Mouse (Mus musculus): ENCODE data around the gene Clcn1. TPM values are rescaled to one million over a fixed set of nuclear protein-coding genes. Genes with fewer than 3 reads are reported as not detected.

Clcn1 gene
- not detected for polyA plus RNA-seq (2017; shearing (Covaris generic))

- ATAC-seq = no peak
These were observed at the start of gene Clcn1 for GRCm38 (mm10) chr6:42286448-42286847. Gene Clcn1 (plus strand): TSS chr6:42286685.

DNA sequence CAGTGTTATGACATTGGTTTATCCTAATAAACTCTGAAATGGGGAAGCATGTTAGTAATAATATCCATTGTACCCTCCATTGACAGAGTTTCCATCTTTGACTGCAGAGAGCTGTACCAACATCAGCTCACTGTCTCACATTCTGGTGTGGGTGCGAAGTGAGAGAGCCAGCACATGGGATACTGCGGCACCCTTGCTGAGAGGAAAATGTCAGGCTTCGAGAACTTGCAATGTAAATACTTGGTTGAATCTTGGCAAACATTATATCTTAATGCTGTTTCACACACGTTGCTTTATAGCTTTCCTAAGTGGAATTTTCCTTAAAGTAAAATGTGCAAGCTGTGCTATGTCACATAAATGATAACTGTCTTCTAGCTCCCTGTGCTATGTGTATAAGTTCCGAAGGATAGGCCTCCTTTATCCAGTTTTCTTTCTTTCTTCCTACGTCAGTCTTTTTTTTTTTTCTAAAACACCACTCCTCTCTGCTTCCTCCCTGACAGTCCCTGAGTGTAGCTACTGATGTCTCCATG, 49.1 kb upstream of the Clcn1 start:
- ATAC-seq = no peak

DNA sequence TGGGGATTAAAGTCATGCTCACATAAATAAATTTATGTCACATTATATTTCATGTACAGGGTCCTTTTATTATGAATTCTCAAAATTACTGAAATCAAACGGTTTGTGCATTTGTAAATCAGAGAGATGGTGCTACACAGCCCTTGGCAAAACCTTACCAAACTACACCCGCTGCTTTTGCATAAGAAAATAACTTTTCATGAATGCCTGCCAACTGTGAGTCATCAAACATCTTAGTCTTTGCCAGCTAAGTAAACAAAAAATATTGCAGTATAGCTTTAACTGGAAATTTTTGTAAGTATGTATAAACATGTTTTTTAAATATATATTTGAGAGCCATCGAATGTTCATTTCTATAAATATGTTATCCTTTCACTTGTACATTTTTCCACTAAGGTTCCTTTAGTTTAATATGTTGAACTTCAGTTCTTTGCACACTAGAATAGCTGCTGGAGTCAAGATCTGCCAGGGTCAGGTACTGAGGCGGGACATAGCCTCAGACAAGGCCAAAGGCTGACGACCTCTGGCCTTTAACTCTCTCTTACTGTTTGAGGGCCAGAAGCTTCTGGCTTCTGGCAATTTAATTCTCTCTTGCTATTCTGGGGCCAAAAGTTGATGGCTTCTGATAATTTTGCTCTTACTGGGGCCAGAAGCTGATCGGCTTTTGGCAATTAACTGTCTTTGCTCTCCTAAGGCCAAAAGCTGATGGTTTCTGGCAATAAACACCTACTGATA, 45.0 kb upstream of the Clcn1 start:
- ATAC-seq = no peak

GRCm38 (mm10) chr6:42245711-42246353, 40.7 kb upstream of the Clcn1 start, which contains the start of gene Gstk1:
Gene Gstk1 (plus strand): TSS chr6:42245935.
- peak; percentile 100 for ATAC-seq

- ATAC-seq = no peak
These were observed 39.3 kb upstream of the Clcn1 start for GRCm38 (mm10) chr6:42247173-42247572.

DNA sequence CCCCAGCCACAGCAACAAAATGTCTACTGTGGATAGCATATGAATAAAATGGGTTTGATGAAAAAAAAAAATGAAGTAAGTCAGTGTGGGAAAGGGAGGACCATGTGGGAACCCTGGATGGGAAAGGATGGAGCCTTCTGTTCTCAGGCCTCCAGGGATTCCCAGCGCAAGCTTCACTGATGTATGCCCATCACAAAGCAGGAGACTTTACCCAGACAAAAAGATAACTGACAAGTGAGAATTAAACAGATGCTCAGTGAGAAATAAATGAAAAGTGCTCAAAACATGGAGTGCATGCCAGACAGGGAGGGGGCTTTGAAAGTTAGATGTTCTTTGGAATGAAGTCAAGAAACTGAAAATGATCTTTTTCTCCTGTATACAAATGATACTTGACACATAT, 38.5 kb upstream of the Clcn1 start:
- ATAC-seq = no peak

DNA sequence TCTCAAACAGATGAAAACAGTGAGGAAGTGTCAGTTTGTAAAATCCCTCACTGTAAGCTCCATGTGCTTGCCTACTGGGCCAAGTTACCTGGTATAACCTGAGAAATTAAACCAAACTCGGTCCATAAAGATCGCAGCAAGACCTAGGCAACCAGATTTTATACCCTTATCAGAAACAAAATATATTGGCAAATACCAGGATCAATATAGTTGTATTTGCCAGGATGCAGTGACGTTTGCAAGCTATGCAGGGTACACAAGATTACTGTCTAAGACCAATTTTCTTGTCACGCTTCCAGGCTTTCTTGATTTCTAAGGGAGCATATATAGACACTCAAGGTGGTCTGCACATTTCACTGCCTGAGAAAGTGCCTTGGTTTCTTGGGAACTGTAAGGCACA, 34.7 kb upstream of the Clcn1 start:
- ATAC-seq = no peak

DNA sequence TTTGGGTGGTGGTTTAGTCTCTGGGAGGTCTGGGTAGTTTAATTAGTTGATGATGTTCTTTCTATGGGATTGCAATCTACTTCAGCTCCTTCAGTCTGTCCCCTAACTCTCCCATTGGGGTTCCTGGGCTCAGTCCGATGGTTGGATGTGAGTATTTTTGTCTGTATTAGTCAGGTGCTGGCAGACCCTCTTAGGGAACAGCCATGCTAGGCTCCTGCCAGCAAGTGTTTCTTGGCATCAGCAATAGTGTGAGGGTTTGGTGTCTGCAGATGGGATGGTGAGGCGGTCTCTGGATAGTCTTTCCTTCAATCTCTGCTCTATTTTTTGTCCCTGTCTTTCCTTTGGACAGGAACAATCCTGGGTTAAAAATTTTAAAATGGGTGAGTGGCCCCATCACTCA, 33.4 kb upstream of the Clcn1 start:
- ATAC-seq = no peak

DNA sequence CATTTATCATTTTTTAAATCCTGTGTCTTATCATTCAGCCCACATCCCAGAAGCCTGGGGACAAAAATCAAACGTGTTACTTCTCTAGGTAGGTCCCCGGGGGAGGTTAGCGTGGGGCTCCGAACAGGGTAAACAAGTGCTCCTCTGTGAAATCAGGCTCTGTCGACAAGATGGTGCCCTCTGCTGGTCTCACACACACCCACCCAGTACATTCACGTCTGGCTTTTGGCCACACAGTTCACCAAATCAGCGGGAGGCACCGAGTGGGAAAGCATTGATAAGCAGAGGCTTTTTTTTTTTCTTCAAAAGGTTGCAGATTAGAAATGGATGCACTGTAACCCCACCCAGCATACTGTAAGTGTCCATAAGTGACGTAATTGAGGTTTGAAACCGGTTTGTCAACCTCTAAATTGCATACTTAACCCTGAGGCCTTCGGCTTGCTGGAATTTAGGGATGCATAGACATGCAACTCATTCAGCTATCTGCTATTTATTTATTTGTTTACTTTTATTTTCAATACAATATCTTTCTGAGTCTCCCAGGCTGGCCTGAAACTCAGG, 29.1 kb upstream of the Clcn1 start:
- peak; percentile 91 for ATAC-seq

GRCm38 (mm10) chr6:42260430-42260829, 26.1 kb upstream of the Clcn1 start:
- ATAC-seq = no peak

DNA sequence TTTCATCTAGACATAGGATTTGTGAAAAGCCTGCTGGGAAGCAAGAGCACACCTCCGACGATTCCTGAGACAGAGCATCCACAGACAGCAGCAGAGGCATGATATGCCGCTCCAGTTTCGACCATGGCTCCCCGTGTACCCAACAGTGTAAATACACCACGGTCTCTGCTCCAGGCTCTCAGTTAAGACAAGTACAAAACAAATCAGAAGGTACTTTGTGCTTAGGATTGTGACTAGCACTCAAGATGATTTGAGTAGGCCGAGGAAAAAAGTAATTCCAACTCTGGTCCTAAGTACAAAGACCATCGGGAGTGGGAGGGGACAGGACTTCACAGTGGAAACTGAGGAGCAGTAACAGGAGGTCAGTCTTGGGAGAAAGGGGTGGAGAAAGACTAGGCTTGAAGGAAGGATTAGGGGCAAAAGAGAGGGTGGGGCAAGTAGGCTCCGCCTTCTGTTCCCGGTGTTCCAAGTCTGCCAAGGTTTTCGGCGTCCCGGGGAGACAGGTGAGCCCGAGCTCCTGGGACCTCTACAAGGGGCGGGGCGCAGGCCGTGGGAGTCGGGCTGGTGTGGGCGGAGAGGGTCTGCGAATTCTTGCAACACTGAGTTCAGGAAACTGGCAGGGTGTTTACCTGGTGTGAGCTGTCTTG, 24.8 kb upstream of the Clcn1 start, which contains the start of gene Tmem139:
TSS of gene Tmem139 (plus strand) at position 447 of the 647 bp plus-strand sequence.
- no peak for ATAC-seq

DNA sequence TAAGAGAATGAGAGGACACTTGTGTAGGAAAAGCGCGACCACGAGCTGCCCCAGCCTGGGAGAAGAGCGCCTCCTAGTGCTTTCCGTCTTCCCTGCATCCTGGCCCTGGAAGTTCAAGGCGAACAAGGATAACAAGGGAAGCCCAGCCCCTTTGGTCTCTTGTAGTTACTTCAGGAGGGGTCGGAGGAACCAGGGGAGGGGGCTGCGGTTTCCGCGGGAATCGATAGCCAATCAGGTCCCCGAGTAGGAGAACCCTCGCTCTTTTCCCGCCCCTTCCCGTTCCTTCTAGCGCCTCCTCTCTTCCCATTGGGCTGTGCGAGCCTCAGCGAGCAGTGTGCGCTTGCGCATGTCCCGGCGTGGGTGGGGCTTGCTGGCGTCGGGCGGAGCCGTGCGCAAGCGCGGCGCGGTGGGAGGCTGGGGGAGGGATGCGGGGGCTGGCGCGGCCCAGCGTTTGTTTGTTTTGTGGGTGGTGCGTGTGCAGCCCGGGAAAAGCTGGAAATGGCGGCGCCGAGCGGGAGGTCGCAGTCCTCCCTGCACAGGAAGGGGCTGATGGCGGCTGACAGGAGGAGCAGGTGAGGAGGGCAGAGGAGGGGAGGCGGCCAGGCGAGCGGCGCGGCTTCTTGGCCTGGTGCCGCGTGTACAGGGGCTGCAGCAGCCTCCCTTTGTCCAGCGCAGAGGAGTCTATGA, 21.7 kb upstream of the Clcn1 start, which contains the start of gene Casp2:
TSS of gene Casp2 (plus strand) at position 360 of the 687 bp plus-strand sequence.
- ATAC-seq = peak; percentile 89

GRCm38 (mm10) chr6:42265391-42266330, 20.8 kb upstream of the Clcn1 start:
- ATAC-seq = peak; percentile 44

DNA sequence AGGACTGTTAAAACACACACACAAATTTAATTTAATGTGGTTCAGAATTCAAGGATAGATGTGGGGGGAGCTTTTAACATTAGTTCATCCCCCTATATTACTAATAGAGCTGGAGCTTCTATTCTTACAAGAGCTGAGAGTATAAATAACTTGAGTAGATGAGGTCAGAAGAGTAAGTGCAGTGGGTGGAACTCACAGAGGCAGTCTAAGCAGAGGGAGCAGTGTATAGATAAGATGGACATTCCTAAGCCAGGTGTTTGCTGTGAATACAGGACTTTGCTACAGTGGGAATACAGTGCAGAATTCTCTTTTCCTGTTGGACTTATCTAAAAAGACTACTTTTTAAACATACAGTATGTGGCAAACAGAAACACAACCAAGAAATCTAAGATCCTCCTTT, 15.7 kb upstream of the Clcn1 start:
- ATAC-seq = no peak

DNA sequence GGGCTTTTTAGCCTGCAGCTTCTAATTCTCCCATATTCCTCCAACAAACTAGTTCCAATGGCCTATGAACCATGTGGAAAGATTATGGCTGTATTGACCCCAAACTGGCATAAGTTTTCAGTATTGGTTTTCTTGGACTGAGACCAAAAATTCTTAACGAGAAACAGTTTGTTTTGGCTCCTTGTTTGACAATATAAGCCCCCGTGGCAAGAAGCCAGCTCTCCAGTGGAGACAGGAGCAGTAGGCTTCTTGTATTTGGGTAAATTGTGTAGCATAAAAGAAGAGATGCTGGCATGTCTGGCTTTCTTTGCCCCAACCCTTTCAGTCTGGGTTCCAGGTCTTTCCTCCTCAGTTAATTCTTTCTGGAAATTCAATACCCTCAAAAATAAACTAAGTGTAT, 10.3 kb upstream of the Clcn1 start:
- no peak for ATAC-seq

DNA sequence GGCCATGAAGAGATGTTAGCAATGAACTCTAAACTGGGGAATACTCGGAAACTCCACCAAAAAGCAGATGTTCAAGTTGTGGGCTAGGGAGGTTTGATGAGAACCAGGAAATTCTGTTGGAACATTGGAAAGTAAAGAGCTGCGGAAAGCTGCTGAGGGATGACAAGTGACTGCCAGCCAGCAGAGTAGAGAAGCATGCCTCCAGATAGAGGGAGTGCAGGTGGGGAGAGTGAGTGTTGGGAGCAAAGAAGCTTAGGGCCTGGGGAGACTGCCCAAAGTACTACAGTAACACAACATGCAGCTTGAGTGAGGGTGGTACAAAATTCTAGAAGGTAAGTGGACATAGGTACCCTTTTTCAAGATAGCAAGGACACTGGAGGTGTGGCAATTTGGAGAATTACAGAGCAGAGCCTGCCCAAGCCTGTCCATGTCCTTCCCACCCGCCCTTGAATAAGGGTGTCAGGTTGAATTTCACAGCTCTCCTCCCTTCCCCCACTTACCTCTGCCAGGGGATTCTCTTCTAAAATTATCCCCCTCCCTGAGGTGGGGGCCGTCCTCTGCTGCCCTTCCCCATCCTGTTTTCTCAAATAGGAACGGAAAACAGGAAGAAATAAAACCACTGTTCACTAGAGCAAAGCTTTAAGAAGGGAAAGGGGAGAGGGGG, 3.5 kb upstream of the Clcn1 start:
- ATAC-seq = no peak

GRCm38 (mm10) chr6:42287562-42287961, 1.1 kb downstream of the Clcn1 start:
- no peak for ATAC-seq

GRCm38 (mm10) chr6:42293327-42293726, 6.8 kb downstream of the Clcn1 start:
- ATAC-seq = no peak

GRCm38 (mm10) chr6:42295549-42296094, 9.1 kb downstream of the Clcn1 start:
- ATAC-seq = no peak

DNA sequence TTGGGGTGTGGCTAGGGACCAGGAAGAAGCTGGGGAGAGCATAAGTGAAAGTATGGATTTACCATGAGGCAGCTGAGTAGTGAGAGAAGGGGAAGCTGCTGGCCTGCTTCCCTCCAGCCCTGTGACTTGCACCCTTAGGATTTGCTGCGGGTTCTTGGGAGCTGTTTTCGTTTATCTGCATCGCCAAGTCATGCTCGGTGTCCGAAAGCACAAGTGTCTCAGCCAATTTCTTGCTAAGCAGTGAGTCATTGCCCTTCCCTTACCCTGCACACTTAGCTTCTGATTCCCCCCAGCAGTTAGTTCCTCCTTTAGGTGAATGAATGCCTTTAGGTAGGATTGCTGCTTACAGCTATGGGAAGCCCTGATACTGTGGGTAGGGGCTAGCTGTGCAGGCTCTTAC, 12.9 kb downstream of the Clcn1 start:
- no peak for ATAC-seq

All from inflammation-experienced regulatory T-cells, adult 6 months (primary cell).